In the genomic region with DNA sequence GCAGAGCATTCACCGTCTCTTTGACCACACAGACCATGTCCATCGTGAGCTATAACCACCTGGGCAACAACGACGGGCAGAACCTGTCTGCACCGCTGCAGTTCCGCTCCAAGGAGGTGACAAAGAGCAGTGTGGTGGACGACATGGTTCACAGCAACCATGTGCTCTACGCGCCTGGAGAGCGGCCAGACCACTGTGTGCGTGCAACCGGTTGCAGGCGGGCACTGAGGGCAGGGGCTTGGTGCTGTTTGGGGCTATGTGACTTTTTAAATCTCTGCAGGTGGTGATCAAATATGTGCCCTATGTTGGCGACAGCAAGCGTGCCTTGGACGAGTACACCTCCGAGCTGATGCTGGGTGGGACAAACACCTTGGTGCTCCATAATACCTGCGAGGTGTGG, we compare ENCODE assay signal across 20 mouse cellular contexts. TPM values are rescaled to one million over a fixed set of nuclear protein-coding genes. Genes with fewer than 3 reads are reported as not detected.
DNase-seq lines count a peak whose midpoint lies in the region; ATAC-seq and TF ChIP-seq lines count a peak whose summit lies in the region.
"Had no signal": no experiment of that assay in that cellular context is flagged by ENCODE, and none has a peak within 500 bp of the region (broad histone marks: within the 10 kb centered on the region; RNA-seq: fewer than 3 reads in every experiment).

No protein-coding gene starts in this region.

- intact Hi-C loops in gastrocnemius, adult 2 months (cut with DNase I) = no loop called here
- intact Hi-C loops in gastrocnemius, postnatal 36 days (cut with DNase I) = no loop called here

- TF ChIP-seq CTCF in gastrocnemius, adult 2 months (IDR thresholded peaks at IDR 0.05) = no peak

- H3K4me3 ChIP-seq in gastrocnemius, adult 2 months = no peak overlapping the region
- H3K4me3 ChIP-seq in liver, embryonic 11.5 days (ENCODE audit: low read depth, low read length) = peak overlapping the region; percentile 62; the same call in 1 of the 2 replicates
- H3K4me3 ChIP-seq in liver, embryonic 12.5 days = no peak overlapping the region
- H3K4me3 ChIP-seq in ES-E14 (ENCODE audit: insufficient read depth in 1 of 2, low read depth in 1 of 2, low read length in 2 of 2, poor library complexity in 1 of 2, severe bottlenecking in 1 of 2) = peak overlapping the region in 1 of 2 experiments; percentile 69; a peak in 3 of 4 replicates
- H3K4me3 ChIP-seq in limb, embryonic 11.5 days (ENCODE audit: low read depth, low read length) = no peak overlapping the region
- H3K4me3 ChIP-seq: erythroblast, embryonic 14.5 days had no signal

- H3K4me1 ChIP-seq in liver, embryonic 11.5 days (replicated peaks; ENCODE audit: control insufficient read depth, insufficient read depth, low read length) = peaks cover 68% of the 10 kb centered on the region
- peaks cover 87% of the 10 kb centered on the region for H3K4me1 ChIP-seq in liver, embryonic 12.5 days
- peaks cover 2 to 34% of the 10 kb centered on the region in 2 experiments; a peak in 2 of 4 replicates for H3K4me1 ChIP-seq in ES-E14 (ENCODE audit: control insufficient read depth in 2 of 2, insufficient read depth in 2 of 2, low read length in 2 of 2, poor library complexity in 1 of 2)
- peaks cover 55% of the 10 kb centered on the region for H3K4me1 ChIP-seq in limb, embryonic 11.5 days (ENCODE audit: control insufficient read depth, insufficient read depth, low read length)

- no peaks in the 10 kb centered on the region for H3K27me3 ChIP-seq in liver, embryonic 11.5 days (replicated peaks; ENCODE audit: control insufficient read depth, insufficient read depth, low read length)
- no peaks in the 10 kb centered on the region for H3K27me3 ChIP-seq in liver, embryonic 12.5 days (replicated peaks)
- H3K27me3 ChIP-seq in limb, embryonic 11.5 days (ENCODE audit: control insufficient read depth, insufficient read depth, low read length) = 0 out of 2 replicates have a peak, but pooled peaks cover 2% of the 10 kb centered on the region
- H3K27me3 ChIP-seq: forebrain, embryonic 15.5 days; hindbrain, embryonic 15.5 days; liver, embryonic 15.5 days had no signal

- peaks cover 28% of the 10 kb centered on the region for H3K36me3 ChIP-seq in liver, embryonic 11.5 days (ENCODE audit: control insufficient read depth, insufficient read depth, low read length)
- H3K36me3 ChIP-seq in liver, embryonic 12.5 days = peaks cover 69% of the 10 kb centered on the region
- H3K36me3 ChIP-seq in ES-E14 (ENCODE audit: control insufficient read depth, insufficient read depth, low read length, poor library complexity, severe bottlenecking) = peaks cover 44% of the 10 kb centered on the region
- H3K36me3 ChIP-seq in limb, embryonic 11.5 days (ENCODE audit: control insufficient read depth, insufficient read depth, low read length) = peaks cover 11% of the 10 kb centered on the region

- no peak for ATAC-seq in liver, embryonic 11.5 days (replicated peaks; ENCODE audit: low FRiP score)
- no peak for ATAC-seq in liver, embryonic 12.5 days
- no peak for ATAC-seq in limb, embryonic 11.5 days (ENCODE audit: insufficient number of reproducible peaks, low FRiP score, low TSS enrichment, low read depth)
- ATAC-seq: forebrain, embryonic 15.5 days had no signal

- no peak overlapping the region for H3K9ac ChIP-seq in liver, embryonic 11.5 days (ENCODE audit: low read depth, low read length)
- H3K9ac ChIP-seq in liver, embryonic 12.5 days = no peak overlapping the region
- peak overlapping the region; percentile 77; the same call in 1 of the 2 replicates for H3K9ac ChIP-seq in ES-E14 (ENCODE audit: insufficient read depth, low read depth, low read length, poor library complexity, severe bottlenecking)
- peak overlapping the region; percentile 22; the same call in 1 of the 2 replicates for H3K9ac ChIP-seq in limb, embryonic 11.5 days (ENCODE audit: low read length)
- H3K9ac ChIP-seq: forebrain, embryonic 15.5 days; hindbrain, embryonic 15.5 days; liver, embryonic 15.5 days had no signal

- H3K9me3 ChIP-seq in liver, embryonic 11.5 days (ENCODE audit: control insufficient read depth, low read length) = no peaks in the 10 kb centered on the region
- H3K9me3 ChIP-seq in liver, embryonic 12.5 days (replicated peaks) = no peaks in the 10 kb centered on the region
- no peaks in the 10 kb centered on the region for H3K9me3 ChIP-seq in ES-E14 (ENCODE audit: control insufficient read depth, insufficient read depth, low read depth, low read length)
- H3K9me3 ChIP-seq in limb, embryonic 11.5 days (ENCODE audit: control insufficient read depth, low read length) = no peaks in the 10 kb centered on the region
- H3K9me3 ChIP-seq: forebrain, embryonic 15.5 days; hindbrain, embryonic 15.5 days; liver, embryonic 15.5 days had no signal

- 90% methylated on average over 18 of the region's 18 CpGs for WGBS in liver, embryonic 11.5 days
- WGBS in liver, embryonic 12.5 days (ENCODE audit: insufficient replicate concordance) = 84% methylated on average over 18 of the region's 18 CpGs
- 94% methylated on average over 18 of the region's 18 CpGs for WGBS in limb, embryonic 11.5 days

- in situ Hi-C loops in ES-E14 (cut with MboI; ENCODE audit: low sequenced_read_pairs in 2 of 2, unreplicated experiment in 2 of 2) = no loop called here

- no peak overlapping the region for H3K27ac ChIP-seq in gastrocnemius, adult 2 months
- H3K27ac ChIP-seq in liver, embryonic 11.5 days (ENCODE audit: low read depth, low read length) = no peak overlapping the region
- H3K27ac ChIP-seq in liver, embryonic 12.5 days = no peak overlapping the region
- H3K27ac ChIP-seq in ES-E14 (ENCODE audit: insufficient read depth, low read depth, low read length, poor library complexity, severe bottlenecking) = no peak overlapping the region
- no peak overlapping the region for H3K27ac ChIP-seq in limb, embryonic 11.5 days (replicated peaks; ENCODE audit: low read depth, low read length)
- H3K27ac ChIP-seq: forebrain, embryonic 15.5 days; hindbrain, embryonic 15.5 days; liver, embryonic 15.5 days had no signal

- peak; percentile 24 for DNase-seq in gastrocnemius, adult 2 months
- no peak for DNase-seq in gastrocnemius, postnatal 36 days
- DNase-seq in liver, embryonic 11.5 days (ENCODE audit: low spot score) = no peak
- DNase-seq in ES-E14 (ENCODE audit: low read depth, low spot score) = no peak
- DNase-seq in limb, embryonic 11.5 days (ENCODE audit: low spot score) = no peak
- DNase-seq in spleen, adult 18-20 months = no peak
- no peak for DNase-seq in thymus, postnatal 4 days
- DNase-seq: adrenal gland, postnatal 25 days; heart, adult 18-20 months; kidney, adult 18-20 months; lung, postnatal 14 days; right cerebral cortex, postnatal 4 days had no signal

- peak overlapping the region; percentile 90 for H3K4me2 ChIP-seq in liver, embryonic 11.5 days
- H3K4me2 ChIP-seq in liver, embryonic 12.5 days = no peak overlapping the region
- no peak overlapping the region for H3K4me2 ChIP-seq in limb, embryonic 11.5 days (ENCODE audit: low read depth, severe bottlenecking)

TF ChIP-seq in ES-E14, 5 proteins besides CTCF, POLR2A, EP300 and RAD21:
- TF ChIP-seq ZNF384 (IDR thresholded peaks at IDR 0.05; ENCODE audit: low read depth, low read length) = no peak
- no peak for TF ChIP-seq MAFK (IDR thresholded peaks at IDR 0.05; ENCODE audit: insufficient read depth, low read depth, low read length)
- TF ChIP-seq ZC3H11A (IDR thresholded peaks at IDR 0.05; ENCODE audit: borderline replicate concordance, low read depth, low read length) = no peak
- no peak for TF ChIP-seq HCFC1 (IDR thresholded peaks at IDR 0.05; ENCODE audit: borderline replicate concordance, insufficient read depth, low read length)
- no peak for TF ChIP-seq CHD2 (IDR thresholded peaks at IDR 0.05; ENCODE audit: low read depth, low read length)

RNA-seq across cellular contexts. Expression of gene Isyna1, which starts 2.0 kb away (rescaled TPM):
- 1 to 10 TPM; 3.2 to 4.3 TPM for total RNA-seq in gastrocnemius, adult 2 months (2021)
- 1 to 10 TPM; 4.1 to 5.1 TPM for total RNA-seq in gastrocnemius, postnatal 36 days (2021)
- 177 and 188 TPM in 2 replicates for polyA plus RNA-seq in liver, embryonic 11.5 days (2014; fragmentation: Nextera tagmentation; extraction: Ambion mirVana)
- polyA plus RNA-seq in liver, embryonic 12.5 days (2016; fragmentation: Nextera tagmentation; extraction: Ambion mirVana) = 114 and 115 TPM in 2 replicates
- total RNA-seq in ES-E14 (2012; rRNA removed) = 161 and 250 TPM in 2 replicates
- 100 and 114 TPM in 2 replicates for polyA plus RNA-seq in limb, embryonic 11.5 days (2014; fragmentation: Nextera tagmentation; extraction: Ambion mirVana)

RNA-seq across cellular contexts. Expression of gene Ssbp4, which starts 12.5 kb away (rescaled TPM):
- 10 to 100 TPM in 1 of 2 experiments, 1 to 10 TPM in 1; 9.2 to 14.4 TPM for total RNA-seq in gastrocnemius, adult 2 months (2021)
- 10 to 100 TPM; 12.5 to 15.9 TPM for total RNA-seq in gastrocnemius, postnatal 36 days (2021)
- 144 and 173 TPM in 2 replicates for polyA plus RNA-seq in liver, embryonic 11.5 days (2014; fragmentation: Nextera tagmentation; extraction: Ambion mirVana)
- 96.4 and 98.0 TPM in 2 replicates for polyA plus RNA-seq in liver, embryonic 12.5 days (2016; fragmentation: Nextera tagmentation; extraction: Ambion mirVana)
- total RNA-seq in ES-E14 (2012; rRNA removed) = 85.5 and 142 TPM in 2 replicates
- polyA plus RNA-seq in limb, embryonic 11.5 days (2014; fragmentation: Nextera tagmentation; extraction: Ambion mirVana) = 167 and 177 TPM in 2 replicates

RNA-seq across cellular contexts. Expression of gene Lrrc25, which starts 19.7 kb away (rescaled TPM):
- total RNA-seq in gastrocnemius, adult 2 months (2021) = under 1 TPM; 0.42 to 0.48 TPM
- under 1 TPM; 0.38 to 0.64 TPM for total RNA-seq in gastrocnemius, postnatal 36 days (2021)
- polyA plus RNA-seq in liver, embryonic 11.5 days (2014; fragmentation: Nextera tagmentation; extraction: Ambion mirVana) = 4.5 and 5.3 TPM in 2 replicates
- 4.1 and 4.6 TPM in 2 replicates for polyA plus RNA-seq in liver, embryonic 12.5 days (2016; fragmentation: Nextera tagmentation; extraction: Ambion mirVana)
- 0.13 TPM in 1 of 2 replicates, not detected in the other for total RNA-seq in ES-E14 (2012; rRNA removed)
- polyA plus RNA-seq in limb, embryonic 11.5 days (2014; fragmentation: Nextera tagmentation; extraction: Ambion mirVana) = 0.57 TPM in 2 replicates

RNA-seq across cellular contexts. Expression of gene Gdf15, which starts 36.0 kb away (rescaled TPM):
- total RNA-seq in gastrocnemius, adult 2 months (2021) = under 1 TPM in 1 of 2 experiments, not detected in 1; 0.28 TPM
- under 1 TPM in 1 of 2 experiments, not detected in 1; 0.18 TPM for total RNA-seq in gastrocnemius, postnatal 36 days (2021)
- polyA plus RNA-seq in liver, embryonic 11.5 days (2014; fragmentation: Nextera tagmentation; extraction: Ambion mirVana) = 4.2 and 4.9 TPM in 2 replicates
- 4.4 and 4.9 TPM in 2 replicates for polyA plus RNA-seq in liver, embryonic 12.5 days (2016; fragmentation: Nextera tagmentation; extraction: Ambion mirVana)
- total RNA-seq in ES-E14 (2012; rRNA removed) = 7.0 and 18.8 TPM in 2 replicates
- 0.15 TPM in 1 of 2 replicates, not detected in the other for polyA plus RNA-seq in limb, embryonic 11.5 days (2014; fragmentation: Nextera tagmentation; extraction: Ambion mirVana)
- total RNA-seq: layer of hippocampus, postnatal 14 days; left cerebral cortex, postnatal 14 days; neutrophil, adult 5-6 weeks had no signal
- polyA plus RNA-seq: erythroblast, embryonic 14.5 days; forebrain, embryonic 15.5 days had no signal

RNA-seq across cellular contexts. Expression of gene Ell, which starts 57.0 kb away (rescaled TPM):
- total RNA-seq in gastrocnemius, adult 2 months (2021) = 10 to 100 TPM; 11.9 to 14.6 TPM
- 10 to 100 TPM in 1 of 2 experiments, 1 to 10 TPM in 1; 9.6 to 10.5 TPM for total RNA-seq in gastrocnemius, postnatal 36 days (2021)
- polyA plus RNA-seq in liver, embryonic 11.5 days (2014; fragmentation: Nextera tagmentation; extraction: Ambion mirVana) = 20.3 and 20.7 TPM in 2 replicates
- 13.1 TPM in 2 replicates for polyA plus RNA-seq in liver, embryonic 12.5 days (2016; fragmentation: Nextera tagmentation; extraction: Ambion mirVana)
- total RNA-seq in ES-E14 (2012; rRNA removed) = 15.8 and 16.1 TPM in 2 replicates
- 19.5 and 20.1 TPM in 2 replicates for polyA plus RNA-seq in limb, embryonic 11.5 days (2014; fragmentation: Nextera tagmentation; extraction: Ambion mirVana)

Comparison
In these comparisons a context has a peak if more than half of its experiments do, and no peak if none do; other contexts are left out.
1. H3K9ac ChIP-seq: peak in ES-E14 (single experiment) and limb, embryonic 11.5 days (single experiment); none in liver, embryonic 11.5 days (single experiment) and liver, embryonic 12.5 days (single experiment).
2. RNA of gene Isyna1, which starts 2.0 kb away (total RNA-seq): 161 to 250 TPM in ES-E14; 4.1 to 5.1 TPM in gastrocnemius, postnatal 36 days and 3.2 to 4.3 TPM in gastrocnemius, adult 2 months; every median in the first group is over 10 times any median in the second.